Mouse (Mus musculus): ENCODE results near the gene Khdrbs2. TPM values are rescaled to one million over a fixed set of nuclear protein-coding genes. Genes with fewer than 3 reads are reported as not detected.
"Not testable (repeated sequence)": the region's sequence is repeated elsewhere in the genome, so short reads cannot be mapped to it uniquely, and the experiment has no call there.

Khdrbs2 gene
- polyA plus RNA-seq, 1 experiment from 2014 or later: 1.9 TPM

DNA sequence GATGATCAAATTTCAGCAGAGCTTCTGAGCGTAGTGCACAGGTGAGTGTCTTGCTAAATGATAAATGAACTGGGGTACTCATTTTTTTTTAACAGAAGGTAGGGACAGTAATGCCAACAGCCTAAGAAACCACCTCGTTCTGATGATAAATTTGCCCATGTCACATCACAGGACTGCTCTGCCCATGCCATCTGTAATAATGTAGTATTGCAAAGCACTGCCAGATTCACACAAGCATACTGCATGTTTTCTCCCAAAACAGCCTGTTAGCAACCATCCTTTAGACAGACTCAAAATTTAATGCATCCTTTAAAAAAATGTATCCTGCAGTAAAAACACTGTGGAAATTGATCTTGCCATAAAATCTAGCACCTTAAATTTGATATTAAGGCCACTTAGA lies 315.4 kb downstream of the Khdrbs2 start:
- Histone ChIP-seq H3K9me3 (ENCODE audit: control insufficient read depth, low read length) (no peaks in the 10 kb centered on the region), H3K27ac (replicated peaks; ENCODE audit: low read depth, low read length) (no peak overlapping the region), H3K36me3 (ENCODE audit: control insufficient read depth, insufficient read depth, low read length) (no peaks in the 10 kb centered on the region), H3K9ac (ENCODE audit: low read length) (no peak overlapping the region), H3K4me3 (ENCODE audit: low read depth, low read length) (no peak overlapping the region), H3K4me1 (ENCODE audit: control insufficient read depth, insufficient read depth, low read length) (no peaks in the 10 kb centered on the region), H3K27me3 (ENCODE audit: control insufficient read depth, insufficient read depth, low read length) (no peaks in the 10 kb centered on the region), H3K4me2 (ENCODE audit: low read depth, severe bottlenecking) (no peak overlapping the region)
- no peak for DNase-seq (ENCODE audit: low spot score)
- 86% methylated on average over 2 of the region's 2 CpGs for WGBS
- no peak for ATAC-seq (ENCODE audit: insufficient number of reproducible peaks, low FRiP score, low TSS enrichment, low read depth)

DNA sequence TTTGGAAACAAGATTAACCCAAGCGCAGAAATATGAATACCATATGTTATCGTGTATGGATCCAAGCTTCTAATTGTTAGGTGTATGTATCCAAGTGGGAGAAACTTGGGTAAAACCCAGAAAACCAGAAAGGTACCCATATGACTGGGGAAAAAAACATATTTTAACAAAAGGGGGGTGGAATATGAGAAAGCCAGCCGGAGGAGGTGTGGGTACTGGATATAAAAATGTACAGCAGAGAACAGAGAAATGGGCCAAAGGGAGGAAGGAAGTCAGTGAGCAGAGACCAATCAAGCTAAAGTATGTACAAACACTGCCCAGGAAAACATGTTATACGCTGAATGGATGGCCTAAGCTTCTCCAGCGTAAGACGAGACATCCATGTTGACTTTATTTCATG lies 330.9 kb downstream of the Khdrbs2 start:
- Histone ChIP-seq H3K27ac (replicated peaks; ENCODE audit: low read depth, low read length) (no peak overlapping the region), H3K36me3 (ENCODE audit: control insufficient read depth, insufficient read depth, low read length) (no peaks in the 10 kb centered on the region), H3K4me1 (ENCODE audit: control insufficient read depth, insufficient read depth, low read length) (no peaks in the 10 kb centered on the region), H3K9ac (ENCODE audit: low read length) (no peak overlapping the region), H3K9me3 (ENCODE audit: control insufficient read depth, low read length) (no peaks in the 10 kb centered on the region), H3K27me3 (ENCODE audit: control insufficient read depth, insufficient read depth, low read length) (no peaks in the 10 kb centered on the region), H3K4me2 (ENCODE audit: low read depth, severe bottlenecking) (no peak overlapping the region), H3K4me3 (ENCODE audit: low read depth, low read length) (no peak overlapping the region)
- 95% methylated on average over 6 of the region's 6 CpGs for WGBS
- no peak for DNase-seq (ENCODE audit: low spot score)
- ATAC-seq (ENCODE audit: insufficient number of reproducible peaks, low FRiP score, low TSS enrichment, low read depth): no peak

DNA sequence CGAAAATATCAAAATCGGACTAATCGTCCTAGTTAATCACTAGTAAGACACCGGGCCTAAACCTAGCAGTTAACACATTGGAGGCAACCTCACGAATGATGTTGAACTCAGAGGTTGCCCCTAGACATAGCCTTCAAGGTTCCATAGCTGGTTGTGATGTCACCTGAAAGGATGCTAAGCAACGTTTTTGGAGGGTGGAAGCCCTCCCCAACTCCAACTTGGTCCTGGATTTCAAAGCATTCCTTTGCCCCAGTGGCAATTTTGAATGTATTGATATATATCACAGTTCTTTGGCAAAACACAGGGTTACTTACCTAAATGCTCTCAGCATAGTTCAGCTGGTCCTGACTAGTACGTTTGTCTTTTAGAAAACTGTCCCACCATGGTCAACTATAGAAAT lies 374.7 kb downstream of the Khdrbs2 start, which contains the start of gene Gm5415:
TSS of gene Gm5415 (minus strand) at position 101 of the 400 bp plus-strand sequence.
- WGBS: 74% methylated on average over 2 of the region's 7 CpGs
- not testable (repeated sequence) for H3K36me3 ChIP-seq (ENCODE audit: control insufficient read depth, insufficient read depth, low read length); DNase-seq (ENCODE audit: low spot score); H3K4me2 ChIP-seq (ENCODE audit: low read depth, severe bottlenecking); H3K4me3 ChIP-seq (ENCODE audit: low read depth, low read length); H3K9me3 ChIP-seq (ENCODE audit: control insufficient read depth, low read length); H3K27ac ChIP-seq (replicated peaks; ENCODE audit: low read depth, low read length); H3K27me3 ChIP-seq (ENCODE audit: control insufficient read depth, insufficient read depth, low read length); H3K4me1 ChIP-seq (ENCODE audit: control insufficient read depth, insufficient read depth, low read length); ATAC-seq (ENCODE audit: insufficient number of reproducible peaks, low FRiP score, low TSS enrichment, low read depth); H3K9ac ChIP-seq (ENCODE audit: low read length)

DNA sequence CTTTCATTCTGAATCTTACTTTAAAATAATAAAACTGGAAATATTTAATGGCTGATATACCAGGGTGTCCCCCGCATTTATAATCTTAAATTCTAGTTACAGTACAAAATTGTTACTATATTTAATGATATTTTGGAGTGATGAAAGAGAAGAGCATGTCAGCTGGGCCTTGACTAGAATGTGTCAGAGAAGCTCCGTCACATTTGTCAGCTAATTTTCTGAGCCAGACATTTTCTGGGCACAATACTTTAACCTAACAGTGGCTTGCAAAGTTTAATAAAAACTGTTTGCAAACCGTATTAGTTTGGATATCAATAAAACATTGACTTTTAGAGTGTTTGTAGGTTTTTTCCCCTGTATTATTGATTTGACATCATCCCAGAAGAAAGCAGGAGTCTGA lies 380.9 kb downstream of the Khdrbs2 start:
- no peaks in the 10 kb centered on the region for H3K27me3 ChIP-seq (ENCODE audit: control insufficient read depth, insufficient read depth, low read length)
- no peaks in the 10 kb centered on the region for H3K36me3 ChIP-seq (ENCODE audit: control insufficient read depth, insufficient read depth, low read length)
- H3K4me1 ChIP-seq (ENCODE audit: control insufficient read depth, insufficient read depth, low read length): no peaks in the 10 kb centered on the region
- no peak overlapping the region for H3K27ac ChIP-seq (replicated peaks; ENCODE audit: low read depth, low read length)
- no peak for ATAC-seq (ENCODE audit: insufficient number of reproducible peaks, low FRiP score, low TSS enrichment, low read depth)
- 87% methylated on average over 3 of the region's 3 CpGs for WGBS
- no peak overlapping the region for H3K4me3 ChIP-seq (ENCODE audit: low read depth, low read length)
- H3K9ac ChIP-seq (ENCODE audit: low read length): no peak overlapping the region
- no peaks in the 10 kb centered on the region for H3K9me3 ChIP-seq (ENCODE audit: control insufficient read depth, low read length)
- DNase-seq (ENCODE audit: low spot score): no peak
- no peak overlapping the region for H3K4me2 ChIP-seq (ENCODE audit: low read depth, severe bottlenecking)

DNA sequence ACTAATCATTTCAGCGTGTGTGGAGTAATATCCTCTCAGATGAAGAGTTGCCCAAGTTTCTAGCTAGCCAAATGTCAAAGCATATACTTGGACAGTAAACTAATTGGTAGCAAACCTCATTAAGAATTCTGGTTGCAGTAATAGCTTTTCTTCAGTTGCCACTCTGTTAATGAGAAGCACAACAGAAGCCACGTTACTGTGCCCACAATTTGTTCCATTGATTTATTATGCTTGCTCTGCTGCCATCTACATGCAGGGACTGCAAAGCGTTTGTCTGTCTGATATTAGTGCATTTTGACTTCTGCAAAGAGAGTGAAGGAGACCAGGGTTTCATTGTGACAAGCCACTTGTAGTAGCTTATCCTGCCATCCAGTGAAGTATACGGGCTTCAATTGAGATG lies 381.4 kb downstream of the Khdrbs2 start:
- WGBS: 39% methylated on average over 4 of the region's 4 CpGs
- Histone ChIP-seq H3K36me3 (ENCODE audit: control insufficient read depth, insufficient read depth, low read length) (no peaks in the 10 kb centered on the region), H3K9ac (ENCODE audit: low read length) (no peak overlapping the region), H3K27ac (replicated peaks; ENCODE audit: low read depth, low read length) (no peak overlapping the region), H3K4me2 (ENCODE audit: low read depth, severe bottlenecking) (no peak overlapping the region), H3K9me3 (ENCODE audit: control insufficient read depth, low read length) (no peaks in the 10 kb centered on the region), H3K27me3 (ENCODE audit: control insufficient read depth, insufficient read depth, low read length) (no peaks in the 10 kb centered on the region), H3K4me3 (ENCODE audit: low read depth, low read length) (no peak overlapping the region), H3K4me1 (ENCODE audit: control insufficient read depth, insufficient read depth, low read length) (no peaks in the 10 kb centered on the region)
- DNase-seq (ENCODE audit: low spot score) (no peak), ATAC-seq (ENCODE audit: insufficient number of reproducible peaks, low FRiP score, low TSS enrichment, low read depth) (no peak)

DNA sequence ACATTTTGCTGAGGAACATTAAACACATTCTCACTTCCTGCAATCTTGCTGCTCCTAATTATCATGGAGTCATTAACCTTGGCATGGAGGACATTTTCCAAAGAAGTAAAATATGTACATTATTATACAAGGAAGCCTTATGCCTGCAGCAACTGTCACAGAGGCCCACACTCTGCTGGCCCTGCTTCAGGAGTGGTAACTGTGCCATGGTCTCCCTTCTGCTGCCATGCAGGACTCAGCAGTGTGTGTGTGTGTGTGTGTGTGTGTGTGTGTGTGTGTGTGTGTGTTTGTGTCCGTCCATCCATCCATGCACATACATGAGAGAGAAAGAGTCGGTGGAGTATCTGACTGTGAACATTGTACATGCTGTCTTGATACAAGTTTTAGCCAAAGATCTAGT lies 396.4 kb downstream of the Khdrbs2 start:
- Histone ChIP-seq H3K27me3 (ENCODE audit: control insufficient read depth, insufficient read depth, low read length) (no peaks in the 10 kb centered on the region), H3K4me3 (ENCODE audit: low read depth, low read length) (no peak overlapping the region), H3K27ac (replicated peaks; ENCODE audit: low read depth, low read length) (no peak overlapping the region), H3K36me3 (ENCODE audit: control insufficient read depth, insufficient read depth, low read length) (no peaks in the 10 kb centered on the region), H3K4me2 (ENCODE audit: low read depth, severe bottlenecking) (no peak overlapping the region), H3K4me1 (ENCODE audit: control insufficient read depth, insufficient read depth, low read length) (no peaks in the 10 kb centered on the region), H3K9ac (ENCODE audit: low read length) (no peak overlapping the region), H3K9me3 (ENCODE audit: control insufficient read depth, low read length) (no peaks in the 10 kb centered on the region)
- ATAC-seq (ENCODE audit: insufficient number of reproducible peaks, low FRiP score, low TSS enrichment, low read depth) (no peak), DNase-seq (ENCODE audit: low spot score) (no peak)
- WGBS: 83% methylated on average over 2 of the region's 2 CpGs

DNA sequence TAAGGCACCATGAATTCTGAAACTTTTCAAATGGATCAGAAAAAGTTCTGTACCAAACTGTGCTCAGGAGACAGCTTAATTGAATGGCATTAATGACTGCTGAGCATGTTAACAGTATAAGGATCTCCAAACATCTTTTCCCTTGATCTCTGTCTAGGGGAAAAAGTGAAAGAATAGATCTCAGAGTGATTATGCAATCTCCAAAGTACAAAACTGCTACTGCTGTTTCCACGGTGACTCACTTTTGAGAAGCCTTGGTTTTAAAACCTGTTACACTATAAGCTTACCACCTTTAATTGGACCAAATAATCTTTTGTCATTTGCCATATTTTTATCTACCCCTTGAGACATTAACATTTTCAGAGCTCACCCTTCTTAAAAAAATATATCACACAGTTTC lies 453.5 kb downstream of the Khdrbs2 start:
- ATAC-seq (ENCODE audit: insufficient number of reproducible peaks, low FRiP score, low TSS enrichment, low read depth) (no peak), DNase-seq (ENCODE audit: low spot score) (no peak)
- Histone ChIP-seq H3K27me3 (ENCODE audit: control insufficient read depth, insufficient read depth, low read length) (no peaks in the 10 kb centered on the region), H3K4me2 (ENCODE audit: low read depth, severe bottlenecking) (no peak overlapping the region), H3K9me3 (ENCODE audit: control insufficient read depth, low read length) (no peaks in the 10 kb centered on the region), H3K36me3 (ENCODE audit: control insufficient read depth, insufficient read depth, low read length) (no peaks in the 10 kb centered on the region), H3K27ac (replicated peaks; ENCODE audit: low read depth, low read length) (no peak overlapping the region), H3K4me3 (ENCODE audit: low read depth, low read length) (no peak overlapping the region), H3K9ac (ENCODE audit: low read length) (no peak overlapping the region), H3K4me1 (ENCODE audit: control insufficient read depth, insufficient read depth, low read length) (no peaks in the 10 kb centered on the region)
- 95% methylated on average over 1 of the region's 1 CpGs for WGBS

DNA sequence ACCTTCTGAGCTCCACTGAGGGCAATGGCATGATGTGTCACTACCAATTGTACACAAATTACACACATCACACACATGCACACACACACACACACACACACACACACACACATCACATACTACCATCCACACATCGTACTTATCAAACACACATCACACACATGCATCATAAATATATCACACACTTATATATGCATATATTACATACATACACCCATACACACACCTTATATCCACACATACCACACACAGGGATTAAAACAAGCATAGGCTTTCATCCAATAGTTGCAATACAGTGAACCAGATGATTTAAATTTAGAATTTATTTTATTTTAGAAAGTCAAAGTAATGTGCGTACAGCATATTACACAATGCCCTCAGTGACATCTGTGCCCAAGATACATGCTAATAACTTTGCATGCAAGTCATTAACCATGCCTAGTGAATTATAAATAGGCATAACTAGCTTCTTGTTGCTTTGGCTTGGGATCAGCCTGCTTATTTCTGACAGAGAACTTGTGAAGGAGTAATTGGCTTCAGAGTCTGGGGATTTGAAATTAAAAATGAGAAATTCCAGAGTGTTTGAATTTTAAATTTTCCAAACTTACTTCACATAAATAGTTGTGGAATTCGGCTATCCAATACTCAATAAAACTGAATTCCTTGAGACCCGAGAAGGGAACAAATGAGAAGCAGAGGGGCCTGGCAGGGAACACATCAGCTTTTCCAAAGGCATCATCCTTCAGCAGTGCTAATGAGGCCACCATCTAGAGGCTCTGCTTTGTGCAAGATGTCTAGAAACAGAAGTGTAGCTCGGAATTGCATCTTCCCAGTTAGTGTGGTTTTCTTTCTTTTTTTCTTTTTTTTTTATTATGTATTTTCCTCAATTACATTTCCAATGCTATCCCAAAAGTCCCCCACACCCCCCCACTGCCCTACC lies 460.2 kb downstream of the Khdrbs2 start:
- ATAC-seq (ENCODE audit: insufficient number of reproducible peaks, low FRiP score, low TSS enrichment, low read depth): no peak
- Histone ChIP-seq H3K4me3 (ENCODE audit: low read depth, low read length) (no peak overlapping the region), H3K36me3 (ENCODE audit: control insufficient read depth, insufficient read depth, low read length) (no peaks in the 10 kb centered on the region), H3K4me2 (ENCODE audit: low read depth, severe bottlenecking) (no peak overlapping the region), H3K9ac (ENCODE audit: low read length) (no peak overlapping the region), H3K27ac (replicated peaks; ENCODE audit: low read depth, low read length) (no peak overlapping the region), H3K9me3 (ENCODE audit: control insufficient read depth, low read length) (no peaks in the 10 kb centered on the region), H3K27me3 (ENCODE audit: control insufficient read depth, insufficient read depth, low read length) (no peaks in the 10 kb centered on the region), H3K4me1 (ENCODE audit: control insufficient read depth, insufficient read depth, low read length) (no peaks in the 10 kb centered on the region)
- DNase-seq (ENCODE audit: low spot score): no peak
- 86% methylated on average over 5 of the region's 5 CpGs for WGBS
